Mouse (Mus musculus) large intestine, adult 2 months (tissue): ENCODE data around the gene Crabp2. TPM values are rescaled to one million over a fixed set of nuclear protein-coding genes. Genes with fewer than 3 reads are reported as not detected.

Experiments used
- DNase-seq: peaks from one replicate; pipeline ENCODE4 v3.0.0-alpha.2; 2012; ENCODE audit warnings: low read depth, low spot score
- WGBS: fragments of 180-500 bp; shearing (Covaris S2); methylation state at CpG from one replicate; pipeline ENCODE4 v1.1.7; 2018; 5-methylcytosine and 5-hydroxymethylcytosine counted together
- polyA plus RNA-seq: library from polyadenylated mRNA; depleted of rRNA; stranded (reverse); fragments of >200 nt; gene quantifications from 2 replicates; pipeline ENCODE4 v1.2.3, GENCODE M21; 2012

Crabp2 gene
- polyA plus RNA-seq, 1 experiment = not detected

DNA sequence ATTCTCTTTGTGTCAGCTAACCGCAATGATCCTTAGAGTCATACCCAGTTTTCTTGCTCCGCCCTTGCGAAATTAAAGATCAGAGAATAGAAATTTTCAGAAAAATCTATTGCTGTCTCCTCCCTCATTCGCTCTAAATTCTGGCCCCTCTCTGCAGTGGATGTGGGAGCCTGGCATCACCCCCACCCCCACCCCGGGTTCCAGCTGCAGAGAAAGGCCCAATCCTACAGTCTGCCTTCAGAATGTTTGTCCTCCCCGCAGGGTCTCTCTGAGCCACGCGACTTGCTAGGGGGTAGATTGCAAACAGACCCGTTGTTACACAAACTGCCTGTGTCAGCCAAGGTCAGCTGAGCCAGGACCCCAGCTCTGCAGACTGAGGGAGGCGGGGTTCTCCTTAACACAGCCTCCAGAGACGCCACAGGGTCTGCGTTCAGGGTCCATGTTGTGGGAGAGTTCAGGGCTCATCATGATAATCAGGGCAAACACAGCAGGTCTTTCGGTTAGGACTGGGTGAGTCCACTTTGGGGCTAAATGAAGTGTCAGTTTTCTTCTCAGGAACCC lies 1.6 kb downstream of the Crabp2 start:
- no peak for DNase-seq
- WGBS = 39% methylated on average over 13 of the region's 13 CpGs

DNA sequence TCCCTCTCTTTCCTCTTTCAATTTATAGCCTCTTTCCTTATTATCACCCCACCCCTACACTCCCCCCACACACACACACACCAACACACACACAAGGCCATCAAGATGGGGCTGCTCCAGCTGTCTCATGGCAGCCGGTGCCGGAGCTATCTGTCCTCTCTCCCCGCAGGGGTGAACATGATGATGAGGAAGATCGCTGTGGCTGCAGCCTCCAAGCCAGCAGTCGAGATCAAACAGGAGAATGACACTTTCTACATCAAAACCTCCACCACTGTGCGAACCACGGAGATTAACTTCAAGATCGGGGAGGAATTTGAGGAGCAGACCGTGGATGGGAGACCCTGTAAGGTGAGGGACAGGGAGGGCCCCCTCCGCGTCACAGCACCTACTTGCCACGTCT lies 3.5 kb downstream of the Crabp2 start:
- 40% methylated on average over 12 of the region's 12 CpGs for WGBS
- DNase-seq = no peak

DNA sequence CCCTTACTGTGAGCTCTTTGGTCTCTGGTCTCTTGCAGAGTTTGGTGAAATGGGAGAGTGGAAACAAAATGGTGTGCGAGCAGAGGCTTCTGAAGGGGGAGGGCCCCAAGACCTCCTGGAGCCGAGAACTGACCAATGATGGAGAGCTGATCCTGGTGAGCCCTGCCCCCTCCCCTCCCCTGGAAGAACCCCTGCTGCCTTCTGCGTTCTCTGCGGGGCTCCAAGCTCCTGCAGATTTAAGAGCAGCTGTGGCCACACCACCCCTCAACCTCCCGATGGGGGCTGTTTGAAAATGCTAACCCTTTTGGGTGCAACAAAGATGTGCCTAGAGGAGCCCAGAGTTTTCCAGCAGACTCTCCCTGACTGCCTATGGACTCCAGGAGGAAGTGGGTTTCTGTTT lies 4.0 kb downstream of the Crabp2 start:
- DNase-seq = no peak
- 19% methylated on average over 5 of the region's 5 CpGs for WGBS

DNA sequence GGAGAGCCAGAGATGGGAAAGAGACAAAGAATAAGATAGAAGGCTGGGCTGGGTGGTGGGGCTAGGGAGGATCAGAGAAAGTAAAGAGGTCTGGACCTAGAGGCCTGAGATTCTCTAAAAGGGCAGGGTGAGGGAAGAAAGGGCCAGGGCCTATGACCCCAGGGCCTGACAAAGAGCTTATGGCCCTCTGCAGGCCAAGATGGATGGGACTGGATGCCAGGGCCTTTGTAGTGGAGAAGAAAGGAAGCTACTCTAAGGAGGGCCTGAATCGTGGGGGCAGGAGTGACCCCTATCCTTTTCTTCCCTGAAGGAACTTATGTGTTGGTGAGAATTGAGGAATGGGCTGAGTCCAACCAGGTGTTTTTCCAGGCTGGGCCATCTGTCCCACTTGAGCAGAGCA lies 9.6 kb downstream of the Crabp2 start:
- DNase-seq = no peak
- WGBS = 45% methylated on average over 1 of the region's 1 CpGs

DNA sequence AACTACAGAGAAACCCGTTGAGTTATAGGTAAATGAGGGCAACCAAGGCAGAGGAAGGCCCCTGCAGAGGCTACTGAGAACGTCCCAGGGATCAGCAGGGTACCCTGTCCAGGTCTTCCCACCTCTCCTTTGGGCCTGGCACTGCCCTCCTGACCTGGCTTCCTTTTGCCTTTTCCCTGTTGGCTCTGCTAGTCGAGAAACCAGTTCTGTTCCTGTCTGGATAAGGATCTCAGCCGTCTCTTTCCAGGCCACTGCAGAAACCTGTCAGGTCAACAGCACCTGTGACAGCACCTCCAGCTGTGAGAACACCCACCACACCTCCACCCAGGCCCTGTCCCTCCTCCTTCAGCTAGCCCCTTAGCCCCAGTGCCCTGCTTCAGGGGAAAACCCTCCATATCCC lies 10.0 kb downstream of the Crabp2 start:
- WGBS = 55% methylated on average over 4 of the region's 4 CpGs
- DNase-seq = no peak

DNA sequence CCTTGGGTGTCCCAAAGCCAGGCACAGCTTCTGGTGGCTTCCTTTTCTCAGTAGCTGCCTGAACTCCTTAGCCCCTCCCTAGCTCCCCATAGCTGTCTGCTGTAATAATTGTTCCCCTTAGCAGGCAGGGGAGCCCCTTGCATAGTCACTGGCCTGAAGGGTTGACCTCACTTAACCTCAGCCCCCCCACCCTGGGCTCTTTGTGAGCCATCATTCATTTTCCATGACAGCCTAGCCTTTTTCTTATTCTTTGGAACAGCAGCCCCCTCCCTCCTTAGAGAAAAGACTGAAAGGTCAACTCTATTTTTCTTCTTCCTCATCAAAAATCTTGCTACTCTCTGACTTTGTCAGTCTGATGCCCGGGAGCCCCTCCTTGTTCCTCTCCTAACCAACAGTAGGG lies 10.5 kb downstream of the Crabp2 start:
- WGBS = 72% methylated on average over 1 of the region's 1 CpGs
- DNase-seq = no peak

DNA sequence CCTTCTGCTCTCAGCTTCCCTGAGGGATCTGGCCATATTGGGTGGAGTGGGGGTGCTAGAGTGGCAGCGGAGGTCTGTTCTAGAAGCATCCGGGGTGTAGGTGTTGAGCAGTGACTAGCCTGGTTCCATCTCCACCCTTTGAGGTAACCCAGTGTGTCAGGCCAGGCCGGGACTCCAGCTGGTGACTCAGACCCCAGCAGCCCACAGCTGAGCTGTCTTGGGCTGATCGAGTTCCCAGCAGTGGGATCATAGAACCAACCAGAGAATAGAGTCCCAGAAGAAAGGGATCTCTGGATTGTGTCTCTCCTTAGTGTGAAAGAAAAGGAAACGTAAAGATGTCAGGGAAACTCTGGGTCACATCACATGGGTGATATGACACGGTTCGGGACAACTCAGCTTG lies 10.9 kb downstream of the Crabp2 start:
- no peak for DNase-seq
- WGBS = 81% methylated on average over 7 of the region's 7 CpGs

DNA sequence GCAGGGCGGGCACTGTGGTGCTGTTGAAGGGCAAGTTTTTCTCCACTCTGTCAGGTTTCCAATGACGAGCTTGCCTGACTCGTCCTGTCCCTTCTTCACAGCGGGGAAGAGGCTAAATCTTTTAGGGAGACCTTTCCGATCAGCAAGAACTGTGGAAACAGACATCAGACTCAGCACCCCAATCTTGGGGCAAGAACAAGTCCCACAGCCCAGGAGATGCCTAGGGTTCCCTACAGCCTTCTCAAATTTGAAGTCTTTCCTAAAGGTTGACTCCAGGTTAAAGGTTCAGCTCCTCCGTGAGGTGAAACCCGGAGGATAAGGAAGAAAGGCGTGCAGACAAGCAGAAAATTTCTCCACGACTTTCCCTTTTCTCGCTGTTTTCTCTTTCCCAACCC lies 11.7 kb downstream of the Crabp2 start:
- no peak for DNase-seq
- WGBS = 26% methylated on average over 10 of the region's 10 CpGs

DNA sequence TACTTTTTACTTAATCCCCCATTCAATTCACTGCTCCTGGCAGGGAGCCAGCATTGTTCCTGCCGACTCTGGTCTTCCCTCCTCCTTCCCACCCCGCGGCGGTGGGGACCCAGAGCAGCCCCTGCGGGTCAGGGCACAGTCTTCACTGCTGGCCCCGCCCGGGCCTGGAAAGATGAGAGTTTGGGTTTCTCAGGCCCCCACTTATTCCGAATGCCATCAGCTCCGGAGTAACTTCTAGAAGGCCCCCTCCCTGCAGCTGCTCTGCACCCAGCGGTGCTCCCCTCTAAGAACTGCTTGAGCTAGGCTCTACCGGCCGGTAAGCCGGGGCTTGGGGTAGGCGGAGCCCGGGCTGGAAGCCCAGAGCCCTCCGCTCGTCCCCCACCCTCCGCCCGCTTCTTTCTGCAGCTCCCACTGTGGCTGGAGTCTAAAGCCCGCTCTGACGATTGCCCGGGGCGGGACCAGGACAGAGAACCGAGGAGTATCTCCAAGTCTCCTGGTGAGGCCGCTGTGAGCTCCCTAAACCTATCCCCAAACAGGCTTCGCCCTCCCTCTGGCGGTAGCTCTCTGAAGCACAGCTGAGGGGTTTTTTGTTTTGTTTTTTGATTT lies 12.2 kb downstream of the Crabp2 start:
- peak; percentile 59 for DNase-seq
- under 1% methylated on average over 27 of the region's 27 CpGs for WGBS

DNA sequence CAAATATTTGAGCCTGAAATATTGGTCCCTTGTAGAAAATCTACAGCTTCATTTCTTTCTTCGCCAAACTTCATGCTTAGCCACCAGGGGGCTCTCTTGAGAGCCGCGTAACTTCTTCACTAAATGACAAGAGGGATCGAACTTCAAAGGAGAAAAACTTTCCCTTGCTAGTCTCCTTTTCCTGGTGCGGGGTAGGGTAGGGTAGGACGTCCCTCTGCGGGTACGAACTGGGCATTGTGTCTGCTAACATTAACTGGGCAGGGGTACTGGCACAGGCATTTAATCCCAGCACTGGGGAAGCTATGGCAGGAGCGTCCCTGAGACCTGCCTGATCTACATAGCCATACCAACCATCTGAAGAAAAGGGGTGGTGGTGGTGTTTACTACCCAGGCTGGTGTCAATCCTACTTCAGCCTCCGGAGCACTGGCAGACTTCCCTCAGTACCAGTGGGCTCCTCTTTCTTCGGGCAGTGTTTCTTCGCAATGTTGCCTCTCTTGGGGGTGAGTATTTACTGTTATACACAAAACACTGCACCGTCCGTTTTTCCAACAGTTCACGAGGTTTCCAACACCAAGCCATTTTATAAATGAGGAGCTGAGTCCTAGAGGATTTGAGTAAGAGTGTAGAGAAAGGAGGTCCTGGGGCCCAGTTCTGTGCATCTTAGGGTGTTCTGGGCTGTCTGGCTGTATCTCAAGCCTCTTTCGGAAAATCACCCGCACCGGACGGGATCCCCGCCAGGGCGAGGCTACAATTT lies 21.9 kb downstream of the Crabp2 start:
- WGBS = 3% methylated on average over 21 of the region's 21 CpGs
- DNase-seq = no peak

DNA sequence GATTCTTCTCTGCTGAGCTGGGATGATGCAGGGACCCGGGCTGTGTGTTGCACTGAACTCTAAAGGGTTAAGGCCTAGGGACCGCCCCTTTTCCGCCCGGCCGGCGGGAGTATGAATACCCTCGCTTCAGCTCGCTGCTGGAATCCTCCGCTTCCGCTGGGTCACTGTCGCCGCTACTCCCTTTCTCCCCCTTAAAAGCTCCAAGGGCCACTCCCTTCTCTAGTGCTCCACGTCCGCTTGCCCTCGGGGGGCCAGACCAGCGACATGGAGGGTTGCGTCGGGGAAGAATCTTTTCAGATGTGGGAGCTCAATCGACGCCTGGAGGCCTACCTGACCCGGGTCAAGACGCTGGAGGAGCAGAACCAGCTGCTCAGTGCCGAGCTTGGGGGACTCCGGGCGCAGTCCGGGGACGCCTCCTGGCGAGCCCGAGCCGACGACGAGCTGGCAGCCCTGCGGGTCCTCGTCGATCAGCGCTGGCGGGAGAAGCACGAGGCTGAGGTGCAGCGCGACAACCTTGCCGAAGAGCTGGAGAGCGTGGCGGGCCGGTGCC lies 22.5 kb downstream of the Crabp2 start, which contains the start of gene Nes:
TSS of gene Nes (plus strand) at position 140 of the 550 bp plus-strand sequence.
- DNase-seq = no peak
- under 1% methylated on average over 44 of the region's 44 CpGs for WGBS

DNA sequence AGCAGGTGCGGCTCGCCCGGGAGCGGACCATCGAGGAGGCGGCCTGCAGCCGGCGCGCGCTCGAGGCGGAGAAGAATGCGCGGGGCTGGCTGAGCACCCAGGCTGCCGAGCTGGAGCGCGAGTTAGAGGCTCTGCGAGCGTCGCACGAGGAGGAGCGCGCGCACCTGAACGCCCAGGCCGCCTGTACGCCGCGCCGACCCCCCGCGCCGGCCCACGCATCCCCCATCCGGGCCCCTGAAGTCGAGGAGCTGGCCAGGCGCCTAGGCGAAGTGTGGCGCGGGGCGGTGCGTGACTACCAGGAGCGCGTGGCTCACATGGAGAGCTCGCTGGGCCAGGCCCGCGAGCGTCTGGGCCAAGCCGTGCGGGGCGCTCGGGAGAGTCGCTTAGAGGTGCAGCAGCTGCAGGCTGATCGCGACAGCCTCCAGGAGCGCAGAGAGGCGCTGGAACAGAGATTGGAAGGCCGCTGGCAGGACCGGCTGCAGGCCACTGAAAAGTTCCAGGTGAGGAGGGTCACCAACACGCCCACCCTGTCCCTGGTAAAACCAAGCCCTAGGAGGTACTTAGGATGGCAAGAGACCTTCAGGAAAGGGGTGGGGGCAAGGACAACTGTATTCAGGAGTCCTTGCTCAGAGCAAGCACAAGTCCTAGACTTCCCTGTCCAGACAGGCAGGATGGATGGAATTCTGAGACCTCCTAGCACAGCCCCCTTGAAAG lies 23.2 kb downstream of the Crabp2 start:
- 2% methylated on average over 60 of the region's 60 CpGs for WGBS
- DNase-seq = no peak

DNA sequence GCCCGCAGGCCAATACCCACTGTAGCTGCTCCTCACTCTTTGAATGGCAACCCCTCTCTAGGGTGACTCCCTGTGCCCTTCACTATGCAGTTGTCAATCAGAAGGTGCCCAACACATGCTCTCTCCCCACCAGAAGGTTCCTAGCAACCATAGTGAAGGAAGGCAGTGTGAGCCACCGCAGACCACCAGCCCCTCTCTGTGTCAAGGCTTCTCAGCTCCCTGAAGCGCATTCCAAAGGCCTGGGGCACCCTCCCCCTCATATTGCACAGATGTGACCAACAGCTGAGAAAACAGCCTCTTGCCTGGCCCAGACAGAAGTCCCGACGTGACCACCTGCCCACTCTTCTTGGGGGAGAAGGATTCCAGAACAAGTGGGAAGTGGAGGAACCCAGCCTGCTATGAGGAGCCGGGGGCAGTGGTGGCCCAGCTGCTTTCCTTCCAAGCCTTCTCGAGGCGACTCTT lies 23.8 kb downstream of the Crabp2 start:
- no peak for DNase-seq
- WGBS = 52% methylated on average over 8 of the region's 8 CpGs

DNA sequence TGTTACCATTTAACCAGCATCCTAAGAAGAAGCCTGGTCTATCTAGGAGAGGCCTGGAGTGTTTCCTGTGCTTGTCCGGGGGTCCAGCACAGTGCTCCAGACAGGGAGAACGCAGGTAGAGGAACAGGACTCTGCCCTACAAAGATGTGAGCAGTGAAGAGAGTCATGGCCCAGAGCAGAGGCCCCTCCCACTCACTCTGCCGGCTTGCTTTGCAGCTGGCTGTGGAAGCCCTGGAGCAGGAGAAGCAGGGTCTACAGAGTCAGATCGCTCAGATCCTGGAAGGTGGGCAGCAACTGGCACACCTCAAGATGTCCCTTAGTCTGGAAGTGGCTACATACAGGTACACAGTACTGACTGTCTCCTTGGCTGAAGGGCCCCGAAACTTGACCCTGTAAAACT lies 24.3 kb downstream of the Crabp2 start:
- DNase-seq = no peak
- WGBS = 42% methylated on average over 5 of the region's 5 CpGs

DNA sequence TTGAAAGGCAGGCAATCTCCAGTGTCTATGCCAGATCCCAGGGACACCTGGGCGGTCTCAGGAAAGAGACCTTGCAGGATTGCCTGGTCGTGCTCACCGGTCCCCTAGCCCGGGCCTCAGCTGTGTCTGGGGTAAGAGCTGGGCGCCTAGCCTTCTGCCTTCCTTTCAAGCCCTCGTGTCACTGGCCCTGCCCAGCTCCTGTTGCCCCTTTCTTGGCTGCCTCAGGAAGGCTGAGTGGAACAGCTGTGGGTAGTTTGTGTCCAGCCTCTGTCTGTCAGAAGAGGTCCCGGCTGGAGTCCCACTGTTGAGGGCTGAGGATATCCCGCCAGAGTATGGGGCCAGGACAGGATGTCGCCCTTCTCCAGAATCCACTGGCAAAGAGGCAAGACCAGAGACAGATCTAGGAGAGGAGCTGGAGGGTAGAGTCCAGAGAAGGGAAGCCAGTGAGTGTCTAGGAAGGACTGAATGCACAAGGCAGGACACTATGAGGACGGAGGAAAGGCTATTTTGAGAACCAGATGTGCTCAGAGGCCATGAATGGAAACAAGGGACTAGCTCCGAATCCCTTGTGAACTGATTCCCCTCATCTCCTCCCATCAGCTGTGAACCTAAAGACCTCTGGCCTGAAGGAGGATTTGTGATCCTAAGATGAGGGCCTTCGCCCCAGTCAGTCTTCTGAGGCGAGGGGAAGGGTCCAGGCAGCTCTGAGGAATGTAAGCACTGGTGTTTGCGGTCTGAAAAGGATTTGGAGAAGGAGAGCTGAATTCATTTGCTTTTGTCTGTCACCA lies 25.3 kb downstream of the Crabp2 start:
- DNase-seq = no peak
- 70% methylated on average over 14 of the region's 14 CpGs for WGBS

DNA sequence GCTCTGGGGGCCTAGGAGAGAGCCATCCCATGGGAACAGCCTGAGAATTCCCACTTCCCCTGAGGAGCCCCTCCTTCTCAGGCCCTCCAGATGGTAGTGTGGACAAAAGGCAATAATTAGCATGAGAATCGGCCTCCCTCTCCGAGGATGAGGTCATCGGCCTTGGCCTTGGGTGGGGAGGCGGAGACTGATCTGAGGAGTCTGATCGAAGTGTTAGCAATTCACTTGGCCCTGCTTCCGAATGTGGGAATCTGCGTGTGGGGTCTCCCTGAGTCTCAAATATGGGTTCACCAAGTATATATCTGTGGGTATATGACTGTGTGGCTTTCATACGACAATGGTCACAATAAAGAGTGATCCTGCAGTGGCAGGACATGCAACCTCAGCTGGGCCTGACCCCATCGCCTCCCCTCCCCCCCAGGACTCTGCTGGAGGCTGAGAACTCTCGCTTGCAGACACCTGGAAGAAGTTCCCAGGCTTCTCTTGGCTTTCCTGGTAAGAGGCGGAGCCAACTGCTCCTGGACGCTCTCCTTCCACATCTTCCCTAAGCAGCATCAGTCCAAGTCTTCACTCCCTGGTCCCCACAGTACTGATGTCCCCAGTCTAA lies 26.0 kb downstream of the Crabp2 start:
- DNase-seq = no peak
- 40% methylated on average over 12 of the region's 12 CpGs for WGBS

DNA sequence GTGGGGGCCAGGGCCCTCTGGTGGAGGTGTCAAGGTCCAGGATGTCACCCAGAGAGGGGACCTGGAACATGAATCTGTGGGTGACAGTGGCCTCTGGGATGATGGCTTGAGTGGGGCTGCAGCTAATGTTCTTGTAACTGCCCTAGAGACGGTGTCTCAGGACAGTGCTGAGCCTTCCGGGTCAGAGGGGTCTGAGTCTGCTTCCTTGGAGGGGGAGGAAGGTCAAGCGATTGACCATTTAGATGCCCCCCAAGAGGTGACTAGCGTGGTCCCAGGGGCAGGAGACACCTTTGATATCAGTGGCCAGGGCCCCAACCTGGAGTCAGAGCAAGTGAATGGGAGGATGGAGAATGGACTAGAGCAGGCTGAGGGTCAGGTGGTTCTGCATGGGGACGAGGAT lies 31.0 kb downstream of the Crabp2 start:
- 91% methylated on average over 5 of the region's 5 CpGs for WGBS
- no peak for DNase-seq

DNA sequence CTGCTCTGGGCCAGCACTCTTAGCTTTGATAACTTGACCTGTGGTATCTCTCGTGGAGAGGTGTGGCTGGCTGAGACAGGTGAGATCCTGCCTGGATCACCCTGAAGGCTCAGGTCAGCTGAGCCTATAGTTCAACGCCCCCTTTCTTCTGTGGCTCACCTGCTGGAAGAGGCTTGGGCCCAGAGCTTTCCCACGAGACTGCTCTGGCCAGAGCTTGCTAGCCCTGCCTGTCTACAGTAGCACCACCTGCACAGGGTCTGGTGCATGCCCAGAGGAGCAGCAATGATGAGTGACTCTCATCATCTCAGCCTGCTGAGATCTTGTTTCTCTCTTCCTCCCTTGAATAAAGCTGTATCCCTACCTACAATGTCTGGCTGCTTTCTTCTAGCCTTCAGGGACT lies 31.6 kb downstream of the Crabp2 start:
- 60% methylated on average over 3 of the region's 3 CpGs for WGBS

DNA sequence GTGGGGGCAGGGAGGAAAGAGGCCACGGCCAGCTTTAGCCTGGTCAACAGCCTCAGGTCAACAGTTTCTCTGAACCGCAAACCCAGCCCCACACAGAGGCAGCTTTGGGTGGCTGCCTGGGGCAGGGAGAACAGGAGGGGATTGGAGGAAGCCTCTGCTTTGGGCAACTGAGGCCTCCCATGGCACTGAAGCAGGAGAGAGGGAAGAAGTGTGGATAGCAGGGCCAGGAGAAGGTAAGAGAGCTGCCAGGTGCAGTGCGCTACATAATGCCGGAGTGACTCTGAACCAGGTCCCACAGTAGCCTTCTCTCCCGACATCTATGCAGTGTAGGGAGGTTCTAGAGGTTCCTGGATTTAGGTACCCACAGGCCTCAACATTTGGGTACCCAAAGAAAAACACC lies 32.3 kb downstream of the Crabp2 start:
- whole genome bisulfite sequencing = 89% methylated on average over 5 of the region's 5 CpGs
- no peak for DNase-seq

More for the DNA sequence above, 31.6 kb downstream of the Crabp2 start:
- no peak for DNase-seq
